Mouse (Mus musculus) ES-Bruce4 (cell line): ENCODE measurements around the gene Mrpl28.

ENCODE experiments used
- EP300 ChIP-seq: IDR thresholded peaks from 2 replicates; pipeline ENCODE4 v1.6.1; 2011; ENCODE audit warnings: low read depth, low read length; ENCODE audit not compliant: insufficient read depth
- POLR2A ChIP-seq: IDR thresholded peaks from one replicate; pipeline ENCODE4 v1.8.1; 2011; ENCODE audit warnings: low read length; ENCODE audit not compliant: insufficient read depth

GRCm38 (mm10) chr17:26125226-26125625, 1.9 kb downstream of the Mrpl28 start:
- no peak for TF ChIP-seq EP300
- TF ChIP-seq POLR2A: no peak
